Mouse (Mus musculus) kidney, postnatal 0 days (tissue): Measurements from ENCODE around the gene Fbp2. TPM values are rescaled to one million over a fixed set of nuclear protein-coding genes. Genes with fewer than 3 reads are reported as not detected.
A peak's percentile ranks its signal among the peaks of the same experiment; 100 is the strongest.

Source experiments
- ATAC-seq: fragments of 200-750 bp; cut with Nextera tagmentation; replicated peaks from 2 replicates; pipeline ENCODE4 v1.8.0; 2017; ENCODE audit warnings: low read depth, moderate number of reproducible peaks, moderate TSS enrichment, moderate library complexity; ENCODE audit not compliant: low FRiP score
- DNase-seq: peaks from one replicate; pipeline ENCODE4 v3.0.0-alpha.2; 2016; ENCODE audit warnings: low spot score
- H3K27ac ChIP-seq: fragments of 300-500 bp; sonication (generic); 2 replicates; pipeline ENCODE4 v1.5.1; 2014; ENCODE audit warnings: mild to moderate bottlenecking
- H3K27me3 ChIP-seq: fragments of 300-500 bp; sonication (generic); 2 replicates; pipeline ENCODE4 v1.6.1; 2014; ENCODE audit warnings: low read length, mixed read lengths; ENCODE audit not compliant: insufficient read depth
- H3K36me3 ChIP-seq: fragments of 300-500 bp; sonication (generic); 2 replicates; pipeline ENCODE4 v1.6.1; 2014; ENCODE audit warnings: low read length, mixed read lengths; ENCODE audit not compliant: insufficient read depth
- H3K4me1 ChIP-seq: fragments of 300-500 bp; sonication (generic); replicated peaks from 2 replicates; pipeline ENCODE4 v1.6.1; 2014; ENCODE audit warnings: antibody characterized with exemption, low read length, mixed read lengths; ENCODE audit not compliant: insufficient read depth
- H3K4me2 ChIP-seq: fragments of 300-500 bp; sonication (generic); 2 replicates; pipeline ENCODE4 v1.6.1; 2014; ENCODE audit warnings: mild to moderate bottlenecking, low read length, moderate library complexity, mixed read lengths
- H3K4me3 ChIP-seq: fragments of 300-500 bp; sonication (generic); replicated peaks from 2 replicates; pipeline ENCODE4 v1.5.1; 2014; ENCODE audit warnings: low read depth, low read length
- H3K9ac ChIP-seq: fragments of 300-500 bp; sonication (generic); 2 replicates; pipeline ENCODE4 v1.6.1; 2014; ENCODE audit warnings: low read depth, low read length
- H3K9me3 ChIP-seq: fragments of 300-500 bp; sonication (generic); replicated peaks from 2 replicates; pipeline ENCODE4 v1.6.1; 2016; ENCODE audit warnings: low read length, inconsistent platforms, mixed read lengths
- CTCF ChIP-seq: IDR thresholded peaks from 2 replicates; pipeline ENCODE4 v1.5.1; 2016; ENCODE audit warnings: antibody characterized with exemption, low read depth, mild to moderate bottlenecking, moderate library complexity
- WGBS: fragments of 180-500 bp; shearing (Covaris S2); extraction: QIAGEN DNeasy Blood & Tissue Kit; methylation state at CpG from one replicate; pipeline ENCODE4 v1.1.7; 2014; 5-methylcytosine and 5-hydroxymethylcytosine counted together
- polyA plus RNA-seq: library from polyadenylated mRNA; unstranded; fragments of >200 nt; fragmentation: Nextera tagmentation; extraction: Ambion mirVana; gene quantifications from 2 replicates; pipeline ENCODE4 v1.2.1, GENCODE M21; 2015

The Fbp2 gene
- polyA plus RNA-seq, 1 experiment from 2014 or later = 34.4 TPM

DNA sequence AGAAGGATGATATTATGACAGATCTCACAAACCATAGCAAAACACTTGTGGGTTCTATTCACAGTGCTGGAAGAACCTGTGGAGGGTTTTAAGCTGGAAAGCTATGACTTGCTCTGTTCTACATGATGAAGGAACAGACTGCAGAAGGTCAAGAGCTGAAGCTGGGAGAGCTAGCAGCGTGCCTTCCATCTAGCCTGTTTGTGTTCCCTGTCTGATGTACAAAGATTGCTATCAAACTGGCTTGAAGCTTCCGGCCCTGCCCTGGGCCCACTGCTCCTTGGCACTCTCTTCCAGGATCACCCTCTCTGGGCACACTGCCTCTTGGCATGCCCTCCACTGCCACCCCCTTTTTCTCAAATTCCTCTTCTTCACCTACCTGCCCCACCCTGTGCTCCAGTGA lies 31.1 kb upstream of the Fbp2 start:
- DNase-seq (no peak), ATAC-seq (no peak)
- H3K9ac ChIP-seq = no peak overlapping the region
- no peak overlapping the region for H3K4me2 ChIP-seq
- H3K27ac ChIP-seq = no peak overlapping the region
- 85% methylated on average over 2 of the region's 2 CpGs for WGBS
- no peak for TF ChIP-seq CTCF
- H3K27me3 ChIP-seq = no peaks in the 10 kb centered on the region
- no peaks in the 10 kb centered on the region for H3K36me3 ChIP-seq
- H3K9me3 ChIP-seq = no peaks in the 10 kb centered on the region
- H3K4me1 ChIP-seq = peaks cover 6% of the 10 kb centered on the region; the same call in 1 of the 2 replicates
- no peak overlapping the region for H3K4me3 ChIP-seq

DNA sequence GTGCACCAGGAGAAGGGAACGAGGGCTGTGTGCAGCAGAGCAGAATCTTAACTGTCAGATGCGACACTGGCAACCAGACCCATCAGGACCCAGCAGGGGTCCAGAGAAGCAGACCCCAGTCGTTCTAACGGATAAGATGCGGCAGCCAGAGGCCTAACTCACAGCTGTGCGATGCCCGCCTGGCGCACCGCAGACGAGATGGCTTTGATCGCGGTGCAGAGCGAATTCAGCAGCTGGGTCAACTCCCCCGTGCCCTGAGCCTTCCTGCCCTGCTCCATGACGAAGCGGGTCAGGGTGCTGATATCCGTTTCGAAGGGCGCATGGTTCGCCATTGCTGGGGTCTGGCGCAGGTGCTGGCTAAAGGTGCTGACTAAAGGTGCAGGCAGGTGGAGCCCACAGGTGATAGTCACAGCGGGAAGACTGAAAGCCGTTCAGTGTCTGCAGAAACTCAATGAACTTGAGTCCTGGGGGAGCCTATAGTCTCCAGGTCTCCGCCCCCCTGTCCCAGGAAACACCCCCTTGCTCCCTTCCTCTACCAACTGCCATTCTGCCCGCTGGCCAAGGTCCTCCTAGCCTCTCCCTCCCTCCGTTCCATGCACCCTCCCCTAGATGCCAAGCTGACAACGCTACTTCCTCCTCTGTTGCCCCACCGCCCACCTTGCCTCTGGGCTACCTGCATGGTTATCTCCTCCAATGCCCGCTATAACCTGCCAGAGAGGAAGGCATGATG lies 29.7 kb upstream of the Fbp2 start, which contains the start of gene Fbp1:
Gene Fbp1 (minus strand): TSS at position 571 of the 730 bp plus-strand sequence.
- TF ChIP-seq CTCF = no peak
- no peaks in the 10 kb centered on the region for H3K9me3 ChIP-seq
- peak within 1 kb of the TSS; percentile 57 for H3K4me2 ChIP-seq
- ATAC-seq (peak; percentile 92), DNase-seq (peak; percentile 40)
- H3K36me3 ChIP-seq = no peaks in the 10 kb centered on the region
- 4% methylated on average over 29 of the region's 29 CpGs for WGBS
- H3K27me3 ChIP-seq = no peaks in the 10 kb centered on the region
- H3K4me3 ChIP-seq = peak within 1 kb of the TSS; percentile 37
- H3K27ac ChIP-seq = peak within 1 kb of the TSS; percentile 62
- H3K4me1 ChIP-seq = peaks cover 6% of the 10 kb centered on the region; the same call in 1 of the 2 replicates
- peak within 1 kb of the TSS; percentile 52; the same call in 1 of the 2 replicates for H3K9ac ChIP-seq

DNA sequence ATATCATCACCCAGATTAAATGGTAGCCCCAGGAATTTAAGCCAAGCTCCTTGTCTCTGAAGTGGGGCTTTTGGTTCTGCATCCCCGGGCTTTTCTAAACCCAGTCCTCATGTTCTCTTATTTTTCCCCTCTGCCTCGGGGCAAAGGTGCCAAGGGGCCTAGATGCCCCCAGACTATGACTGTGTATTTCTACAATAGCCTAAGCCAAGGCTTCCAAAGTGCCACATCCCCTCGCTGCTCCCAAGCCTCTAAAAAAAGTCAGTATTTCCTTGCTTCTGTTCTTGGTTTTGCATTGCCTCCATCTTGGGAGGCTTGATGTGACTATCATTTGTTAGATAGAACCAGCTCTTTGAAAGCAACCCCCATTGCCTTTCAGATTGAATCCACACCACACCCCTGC lies 26.3 kb upstream of the Fbp2 start:
- Histone ChIP-seq H3K4me1 (peaks cover 6% of the 10 kb centered on the region; the same call in 1 of the 2 replicates), H3K36me3 (no peaks in the 10 kb centered on the region), H3K9me3 (no peaks in the 10 kb centered on the region), H3K9ac (no peak overlapping the region), H3K4me3 (no peak overlapping the region), H3K27me3 (no peaks in the 10 kb centered on the region), H3K4me2 (no peak overlapping the region), H3K27ac (no peak overlapping the region)
- WGBS = 78% methylated on average over 3 of the region's 3 CpGs
- no peak for TF ChIP-seq CTCF
- DNase-seq = no peak
- no peak for ATAC-seq

DNA sequence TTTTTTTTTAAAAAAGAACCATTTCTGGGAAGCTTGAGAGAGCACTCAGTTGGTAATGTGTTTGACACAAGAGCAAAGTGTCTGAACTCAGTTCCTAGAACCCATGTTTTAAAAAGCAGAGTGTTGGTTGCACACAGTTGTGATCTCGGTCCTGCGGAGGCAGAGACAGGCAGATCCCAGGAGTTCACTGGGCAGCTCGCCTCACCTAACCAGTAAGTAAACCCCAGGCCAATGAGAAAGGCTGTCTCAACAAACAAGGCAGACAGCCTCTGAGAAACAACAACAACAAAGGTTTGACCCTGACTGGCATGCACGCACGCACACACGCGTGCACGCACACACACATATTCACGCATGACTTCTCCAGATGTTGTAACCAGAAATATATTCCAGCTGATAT lies 25.7 kb upstream of the Fbp2 start:
- Histone ChIP-seq H3K27me3 (no peaks in the 10 kb centered on the region), H3K27ac (no peak overlapping the region; the same call in 1 of the 2 replicates), H3K36me3 (no peaks in the 10 kb centered on the region), H3K4me2 (no peak overlapping the region), H3K4me1 (peaks cover 6% of the 10 kb centered on the region; the same call in 1 of the 2 replicates), H3K9ac (no peak overlapping the region), H3K4me3 (no peak overlapping the region), H3K9me3 (no peaks in the 10 kb centered on the region)
- ATAC-seq = no peak
- WGBS = 87% methylated on average over 9 of the region's 9 CpGs
- no peak for TF ChIP-seq CTCF
- no peak for DNase-seq

DNA sequence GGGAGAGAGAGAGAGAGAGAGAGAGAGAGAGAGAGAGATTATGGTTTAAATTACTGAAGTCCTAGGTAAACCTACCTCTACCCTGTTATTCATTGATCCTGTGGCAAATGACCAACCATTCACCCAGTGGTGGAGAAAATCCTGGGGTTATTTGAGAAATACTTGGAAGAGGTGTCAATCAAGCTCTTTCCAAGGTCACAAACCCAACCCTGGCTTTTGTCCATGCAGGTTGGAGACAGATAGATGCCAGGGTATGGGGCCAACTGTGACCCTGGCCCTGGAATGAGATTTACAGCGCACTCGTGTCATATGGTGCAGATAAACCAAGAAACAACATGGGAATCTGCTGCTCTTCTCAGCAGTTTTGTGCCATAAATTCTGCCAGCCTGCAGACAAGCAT lies 25.2 kb upstream of the Fbp2 start:
- TF ChIP-seq CTCF = no peak
- 70% methylated on average over 2 of the region's 2 CpGs for WGBS
- no peak for DNase-seq

DNA sequence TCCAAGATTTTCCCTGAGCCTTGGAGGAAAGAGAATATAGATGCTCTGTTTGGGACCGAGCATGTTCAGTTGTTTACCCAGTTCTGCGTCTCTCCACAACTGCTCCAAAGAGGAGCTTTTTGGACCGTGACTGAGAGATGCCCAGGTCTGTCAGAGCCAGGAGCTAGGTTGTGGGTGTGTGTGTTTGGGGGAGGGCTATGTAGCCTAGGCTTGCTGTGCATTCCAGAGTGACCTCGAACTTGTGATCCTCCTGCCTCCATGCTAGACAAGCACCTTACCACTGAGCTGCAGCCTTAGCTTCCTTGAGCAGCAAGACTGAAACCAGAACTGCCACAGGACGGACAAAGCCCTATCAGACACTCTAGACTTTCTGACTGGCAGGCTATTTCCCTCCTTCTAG lies 24.6 kb upstream of the Fbp2 start:
- DNase-seq (no peak), ATAC-seq (no peak)
- Histone ChIP-seq H3K4me1 (peaks cover 2% of the 10 kb centered on the region; the same call in 1 of the 2 replicates), H3K27me3 (no peaks in the 10 kb centered on the region), H3K27ac (no peak overlapping the region), H3K36me3 (no peaks in the 10 kb centered on the region), H3K4me2 (no peak overlapping the region), H3K4me3 (no peak overlapping the region), H3K9ac (no peak overlapping the region), H3K9me3 (no peaks in the 10 kb centered on the region)
- WGBS = 68% methylated on average over 5 of the region's 5 CpGs
- no peak for TF ChIP-seq CTCF

More for the DNA sequence above, 25.2 kb upstream of the Fbp2 start:
- H3K4me3 ChIP-seq = no peak overlapping the region
- ATAC-seq = 0 out of 2 replicates have a peak, but pooled peaks have one; percentile 25
- H3K4me1 ChIP-seq = peaks cover 6% of the 10 kb centered on the region; the same call in 1 of the 2 replicates
- no peaks in the 10 kb centered on the region for H3K36me3 ChIP-seq
- no peaks in the 10 kb centered on the region for H3K27me3 ChIP-seq
- H3K9me3 ChIP-seq = no peaks in the 10 kb centered on the region
- no peak overlapping the region for H3K27ac ChIP-seq
- H3K9ac ChIP-seq = no peak overlapping the region
- H3K4me2 ChIP-seq = no peak overlapping the region
